ENCODE assay signal across 19 mouse cellular contexts in the genomic region with DNA sequence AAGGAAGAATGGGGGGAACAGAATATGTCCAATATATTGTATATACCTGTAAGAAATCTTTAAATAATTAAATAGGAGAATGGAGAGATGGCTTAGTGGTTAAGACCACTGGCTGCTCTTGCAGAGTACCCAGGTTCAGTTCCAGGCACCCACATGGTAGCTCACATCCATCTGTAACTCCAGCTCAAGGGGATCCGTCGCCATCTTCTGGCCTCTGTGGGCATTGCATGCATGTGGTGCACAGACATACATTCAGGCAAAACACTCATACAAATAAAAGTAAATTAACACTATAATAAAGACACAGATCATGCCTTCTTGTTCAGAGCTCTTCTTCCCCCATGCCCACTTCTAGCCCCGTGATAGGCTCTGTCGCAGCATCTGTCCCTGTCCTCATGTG.
DNase-seq lines count a peak whose midpoint lies in the region; ATAC-seq and TF ChIP-seq lines count a peak whose summit lies in the region.
"Had no signal": no experiment of that assay in that cellular context is flagged by ENCODE, and none has a peak within 500 bp of the region (broad histone marks: within the 10 kb centered on the region; RNA-seq: fewer than 3 reads in every experiment).

No protein-coding gene starts in this region.

- TF ChIP-seq CTCF in cerebellum, adult 2 months (IDR thresholded peaks at IDR 0.05; ENCODE audit: borderline replicate concordance, insufficient read depth, low read depth, low read length) = peak; percentile 17; the same call in 1 of the 2 replicates
- peak; percentile 26 for TF ChIP-seq CTCF in left cerebral cortex, adult 2 months (IDR thresholded peaks at IDR 0.05)
- TF ChIP-seq CTCF in stomach, postnatal 0 days (IDR thresholded peaks at IDR 0.05; ENCODE audit: low read depth) = peak; percentile 62

- no peak overlapping the region for H3K27ac ChIP-seq in cerebellum, adult 2 months (ENCODE audit: insufficient read depth, low read length)
- no peak overlapping the region for H3K27ac ChIP-seq in left cerebral cortex, adult 2 months
- H3K27ac ChIP-seq in stomach, postnatal 0 days (replicated peaks) = no peak overlapping the region
- H3K27ac ChIP-seq: embryonic facial prominence, embryonic 12.5 days; forebrain, embryonic 10.5 days; kidney, embryonic 15.5 days; lung, embryonic 15.5 days; midbrain, embryonic 12.5 days had no signal

- no peak for TF ChIP-seq POLR2A in cerebellum, adult 2 months (IDR thresholded peaks at IDR 0.05; ENCODE audit: borderline replicate concordance, insufficient read depth, low read length)

- no peak for TF ChIP-seq EP300 in stomach, postnatal 0 days (optimal IDR thresholded peaks at IDR 0.05)

- no peak overlapping the region for H3K9ac ChIP-seq in stomach, postnatal 0 days (ENCODE audit: low read length)
- H3K9ac ChIP-seq: embryonic facial prominence, embryonic 12.5 days; kidney, embryonic 15.5 days; lung, embryonic 15.5 days; midbrain, embryonic 12.5 days had no signal

- intact Hi-C loops in left cerebral cortex, adult 2 months (cut with DNase I) = no loop called here
- intact Hi-C loops in left cerebral cortex, postnatal 14 days (cut with DNase I) = no loop called here

- ATAC-seq in stomach, postnatal 0 days (ENCODE audit: low FRiP score, low TSS enrichment) = 0 out of 2 replicates have a peak, but pooled peaks have one; percentile 12
- ATAC-seq: hindbrain, embryonic 16.5 days had no signal

- H3K4me2 ChIP-seq in stomach, postnatal 0 days (replicated peaks; ENCODE audit: low read depth) = no peak overlapping the region
- H3K4me2 ChIP-seq: embryonic facial prominence, embryonic 12.5 days; kidney, embryonic 15.5 days; lung, embryonic 15.5 days; midbrain, embryonic 12.5 days had no signal

- no peak overlapping the region for H3K4me3 ChIP-seq in cerebellum, adult 2 months (replicated peaks; ENCODE audit: insufficient read depth, low read depth, low read length)
- no peak overlapping the region for H3K4me3 ChIP-seq in left cerebral cortex, adult 2 months
- no peak overlapping the region for H3K4me3 ChIP-seq in stomach, postnatal 0 days (ENCODE audit: low read depth, low read length)
- H3K4me3 ChIP-seq: embryonic facial prominence, embryonic 12.5 days; forebrain, embryonic 10.5 days; kidney, embryonic 15.5 days; limb, embryonic 10.5 days; lung, embryonic 15.5 days; midbrain, embryonic 12.5 days had no signal

- WGBS in cerebellum, adult 2 months = 81% methylated on average over 4 of the region's 4 CpGs
- 86% methylated on average over 4 of the region's 4 CpGs for WGBS in stomach, postnatal 0 days

- no peaks in the 10 kb centered on the region; the same call in 1 of the 2 replicates for H3K9me3 ChIP-seq in stomach, postnatal 0 days (ENCODE audit: control insufficient read depth, low read length)
- H3K9me3 ChIP-seq: embryonic facial prominence, embryonic 12.5 days; limb, embryonic 10.5 days had no signal

- H3K4me1 ChIP-seq in cerebellum, adult 2 months (ENCODE audit: control insufficient read depth, insufficient read depth, low read length) = peaks cover 3% of the 10 kb centered on the region; the same call in 1 of the 2 replicates
- no peaks in the 10 kb centered on the region for H3K4me1 ChIP-seq in stomach, postnatal 0 days (replicated peaks; ENCODE audit: control insufficient read depth, insufficient read depth)
- H3K4me1 ChIP-seq: limb, embryonic 10.5 days; lung, embryonic 15.5 days; midbrain, embryonic 12.5 days had no signal

- no peaks in the 10 kb centered on the region for H3K27me3 ChIP-seq in cerebellum, adult 2 months (ENCODE audit: control insufficient read depth, insufficient read depth, low read length)
- no peaks in the 10 kb centered on the region for H3K27me3 ChIP-seq in stomach, postnatal 0 days (ENCODE audit: control insufficient read depth, insufficient read depth, low read length)
- H3K27me3 ChIP-seq: embryonic facial prominence, embryonic 12.5 days; kidney, embryonic 15.5 days; lung, embryonic 15.5 days had no signal

- no peak for DNase-seq in cerebellum, adult 2 months
- no peak for DNase-seq in cerebellum, adult 11 months
- no peak for DNase-seq in left cerebral cortex, adult 2 months (ENCODE audit: extremely low spot score in 1 of 2, low spot score in 2 of 2)
- DNase-seq in left cerebral cortex, adult 11 months (ENCODE audit: low spot score) = no peak
- DNase-seq in thymus, postnatal 4 days = peak; percentile 58
- no peak for DNase-seq in thymus, postnatal 10 days (ENCODE audit: low spot score in 2 of 2)
- DNase-seq in stomach, postnatal 0 days (ENCODE audit: low spot score) = no peak
- DNase-seq in left cerebral cortex, postnatal 14 days (ENCODE audit: low spot score in 2 of 2) = no peak
- DNase-seq: adrenal gland, postnatal 25 days; cerebellum, postnatal 36 days; heart, postnatal 10 days; right cerebral cortex, postnatal 14 days had no signal

- no peaks in the 10 kb centered on the region for H3K36me3 ChIP-seq in stomach, postnatal 0 days (ENCODE audit: control insufficient read depth, insufficient read depth, low read length)
- H3K36me3 ChIP-seq: embryonic facial prominence, embryonic 12.5 days; forebrain, embryonic 10.5 days; kidney, embryonic 15.5 days; lung, embryonic 15.5 days; midbrain, embryonic 12.5 days had no signal
